Mouse (Mus musculus) lung, adult 2 months (tissue): Measurements from ENCODE around the gene Msi2. TPM values are rescaled to one million over a fixed set of nuclear protein-coding genes. Genes with fewer than 3 reads are reported as not detected.

Experiments used
- DNase-seq: peaks from one replicate; pipeline ENCODE4 v3.0.0; 2022
- H3K4me1 ChIP-seq: fragments of 200-500 bp; 2 replicates; pipeline ENCODE4 v1.6.1; 2011; ENCODE audit warnings: low read length; ENCODE audit not compliant: control insufficient read depth, insufficient read depth
- H3K4me3 ChIP-seq: fragments of 200-500 bp; replicated peaks from 2 replicates; pipeline ENCODE3; 2011; ENCODE audit warnings: low read depth, mild to moderate bottlenecking, control low read depth, low read length; ENCODE audit errors: extremely low read depth
- CTCF ChIP-seq: fragments of 200-500 bp; IDR thresholded peaks from 2 replicates; pipeline ENCODE4 v1.5.1; 2011; ENCODE audit warnings: mild to moderate bottlenecking, low read length, control low read depth; ENCODE audit not compliant: insufficient read depth
- POLR2A ChIP-seq: fragments of 200-500 bp; IDR thresholded peaks from 2 replicates; pipeline ENCODE4 v1.6.1; 2011; ENCODE audit warnings: low read depth, mild to moderate bottlenecking, control low read depth, low read length, borderline replicate concordance; ENCODE audit errors: extremely low read depth
- WGBS: fragments of 180-500 bp; shearing (Covaris S2); methylation state at CpG from one replicate; pipeline ENCODE4 v1.1.7; 2018; 5-methylcytosine and 5-hydroxymethylcytosine counted together
- polyA plus RNA-seq: library from polyadenylated mRNA; depleted of rRNA; stranded (reverse); fragments of >200 nt; gene quantifications from 2 replicates; pipeline ENCODE4 v1.2.3, GENCODE M21; 2012

The Msi2 gene
- polyA plus RNA-seq, 1 experiment, result 29.5 TPM

DNA sequence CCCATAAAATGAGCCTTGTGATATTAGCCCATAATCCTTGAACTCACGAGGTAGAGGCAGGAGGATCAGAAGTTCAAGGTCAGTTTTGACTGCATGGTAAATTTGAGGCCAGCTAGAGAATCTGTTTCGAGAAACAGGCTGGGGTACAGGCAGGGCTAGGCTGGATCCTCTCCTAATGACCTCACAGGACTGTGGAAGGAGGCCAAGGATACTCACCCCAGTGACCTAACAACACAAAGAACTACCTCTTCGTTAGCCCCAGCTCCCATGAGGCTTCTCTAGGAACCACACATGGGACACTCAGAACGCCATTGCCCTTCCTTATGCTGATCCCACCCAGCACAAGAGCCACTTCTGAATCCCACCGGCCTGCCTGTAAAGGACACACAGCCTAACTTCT, 399.5 kb downstream of the Msi2 start:
- DNase-seq, result no peak
- WGBS, result 71% methylated on average over 5 of the region's 5 CpGs
- TF ChIP-seq POLR2A (no peak), CTCF (no peak)
- H3K4me1 ChIP-seq, result no peaks in the 10 kb centered on the region
- no peak overlapping the region for H3K4me3 ChIP-seq

DNA sequence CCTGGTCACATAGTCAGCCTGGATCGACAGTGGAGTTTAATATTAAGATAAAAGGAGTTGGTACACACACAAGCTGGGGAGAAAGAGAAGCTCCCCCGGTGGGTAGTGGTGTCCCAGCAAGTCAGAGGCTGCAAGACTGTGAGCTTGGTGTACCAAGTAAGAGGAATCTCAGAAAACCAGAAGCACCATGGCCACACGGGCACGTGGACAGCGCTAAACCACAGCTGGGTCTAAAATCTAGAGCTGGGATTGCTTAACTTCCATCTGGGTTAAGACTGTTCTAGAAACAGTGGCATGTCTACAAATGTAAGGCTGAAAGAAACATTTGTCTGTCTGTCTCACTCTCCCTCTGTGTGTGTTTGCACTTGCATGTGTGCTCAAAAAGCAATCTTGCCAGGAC, 402.9 kb downstream of the Msi2 start:
- DNase-seq, result no peak
- 75% methylated on average over 5 of the region's 5 CpGs for WGBS
- Histone ChIP-seq H3K4me3 (no peak overlapping the region), H3K4me1 (no peaks in the 10 kb centered on the region)
- TF ChIP-seq CTCF (no peak), POLR2A (no peak)

DNA sequence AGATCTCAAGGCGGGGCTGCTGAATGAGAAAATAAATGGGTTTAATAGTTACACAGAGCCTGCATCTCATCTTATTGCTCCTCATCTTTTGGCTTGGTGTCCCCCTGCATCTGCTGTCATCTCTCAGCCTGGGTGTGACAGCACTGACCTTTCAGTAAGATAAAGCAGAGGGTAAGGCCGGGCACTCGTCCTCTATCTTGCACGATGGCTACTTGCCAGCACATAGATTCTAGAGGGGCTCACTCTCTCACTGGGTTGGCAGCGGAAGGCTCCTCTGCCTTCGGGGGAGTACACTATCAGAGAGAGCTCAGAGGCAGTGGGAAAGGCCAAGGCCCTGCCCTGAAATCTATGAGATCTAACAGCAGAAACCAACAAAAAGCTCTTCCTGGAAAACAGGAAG, 403.8 kb downstream of the Msi2 start:
- WGBS, result 58% methylated on average over 6 of the region's 6 CpGs
- TF ChIP-seq POLR2A (no peak), CTCF (no peak)
- Histone ChIP-seq H3K4me3 (no peak overlapping the region), H3K4me1 (no peaks in the 10 kb centered on the region)
- no peak for DNase-seq

DNA sequence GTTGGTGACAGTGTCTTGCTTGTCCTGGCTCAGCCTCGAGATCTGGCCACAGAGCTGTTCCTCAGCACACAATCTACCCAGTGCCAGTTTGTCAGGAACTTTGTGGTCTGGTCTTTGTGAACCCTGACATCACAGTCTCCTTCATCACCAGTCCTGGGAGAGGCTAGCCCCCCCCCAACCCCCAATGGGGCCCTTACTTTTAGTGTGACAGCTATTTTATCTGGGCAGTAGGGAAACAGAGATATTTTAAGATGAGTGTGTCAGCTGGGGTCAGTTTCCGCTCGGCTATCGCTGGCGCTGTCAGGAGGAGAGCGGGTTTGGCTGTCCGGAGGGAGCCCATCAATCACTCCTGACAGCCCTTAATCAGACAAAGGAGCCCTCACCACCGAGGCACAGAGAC, 404.8 kb downstream of the Msi2 start:
- no peak for TF ChIP-seq CTCF
- TF ChIP-seq POLR2A, result no peak
- no peak for DNase-seq
- 16% methylated on average over 8 of the region's 8 CpGs for WGBS
- no peaks in the 10 kb centered on the region for H3K4me1 ChIP-seq
- no peak overlapping the region for H3K4me3 ChIP-seq

DNA sequence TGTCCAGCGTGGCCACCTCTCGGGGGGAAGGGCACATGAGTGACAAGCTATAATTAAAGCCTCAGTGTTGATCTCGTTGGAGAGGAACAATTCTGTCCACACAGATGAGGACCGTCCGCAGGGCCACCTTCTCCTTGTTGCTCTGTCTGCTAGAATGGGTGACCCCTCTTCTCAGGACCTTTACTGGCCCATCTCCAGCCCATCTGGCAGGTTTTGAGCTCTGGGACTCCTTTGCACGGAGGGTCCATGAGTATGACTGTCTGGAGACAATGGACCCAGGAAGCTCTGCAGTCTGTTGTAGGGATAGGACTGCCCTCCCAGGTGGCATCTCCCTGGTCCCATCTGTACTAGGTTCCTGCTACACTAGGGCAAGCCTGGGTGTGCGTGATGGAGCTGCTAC, 406.7 kb downstream of the Msi2 start:
- no peak for DNase-seq
- TF ChIP-seq CTCF (no peak), POLR2A (no peak)
- 82% methylated on average over 7 of the region's 7 CpGs for WGBS
- Histone ChIP-seq H3K4me3 (no peak overlapping the region), H3K4me1 (no peaks in the 10 kb centered on the region)

DNA sequence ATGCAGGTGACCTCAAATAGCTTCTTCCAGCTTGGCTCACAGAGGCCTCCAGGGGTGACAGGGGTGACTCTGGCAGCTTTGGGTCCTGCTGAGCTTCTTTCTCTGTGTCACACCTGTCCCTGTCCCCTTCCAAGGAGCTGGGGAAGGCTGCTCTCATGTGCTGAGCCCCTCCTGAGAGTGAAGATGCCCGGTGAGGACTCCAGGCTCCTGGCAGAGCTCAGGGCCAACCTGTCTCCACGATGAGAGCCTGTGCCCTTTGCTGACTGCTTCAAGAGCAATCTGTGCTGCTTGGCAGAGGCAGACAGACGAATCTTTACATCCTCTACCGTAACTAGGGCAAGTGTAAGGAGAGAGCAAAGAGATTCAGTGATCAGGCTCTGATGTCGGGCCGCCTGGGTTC, 407.5 kb downstream of the Msi2 start:
- H3K4me1 ChIP-seq, result no peaks in the 10 kb centered on the region
- WGBS, result 82% methylated on average over 6 of the region's 6 CpGs
- no peak overlapping the region for H3K4me3 ChIP-seq
- no peak for TF ChIP-seq CTCF
- DNase-seq, result no peak

DNA sequence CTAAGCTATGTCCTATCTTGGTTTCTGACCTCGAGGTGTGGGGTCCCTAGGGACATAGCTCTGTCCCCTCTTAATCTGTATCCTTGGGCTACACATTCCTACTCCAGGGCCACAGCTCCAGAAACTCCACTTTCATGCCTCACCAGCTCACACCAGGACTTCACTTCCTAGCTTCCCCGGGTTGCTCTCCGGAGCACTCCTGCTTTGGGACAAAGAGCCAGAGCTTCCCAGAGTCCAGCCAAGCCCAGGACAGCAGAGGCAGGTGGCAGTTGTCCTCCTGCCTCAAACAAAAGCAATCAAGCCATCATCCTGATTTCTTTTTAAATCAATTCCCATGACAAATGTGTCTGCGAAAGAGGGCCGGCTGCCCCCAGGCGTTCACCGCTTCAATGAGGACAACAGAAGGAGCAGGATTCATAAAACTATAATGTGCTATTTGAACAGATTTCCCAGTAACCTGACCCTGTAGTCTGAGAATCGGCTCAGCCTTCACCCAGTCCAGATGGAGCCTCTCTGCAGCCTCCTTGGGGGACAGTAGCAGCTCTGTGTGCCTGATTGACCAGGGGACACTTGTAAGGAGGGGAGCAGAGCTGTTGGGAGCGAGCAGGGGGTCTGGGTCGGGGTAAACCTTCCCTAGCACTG, 409.1 kb downstream of the Msi2 start:
- H3K4me1 ChIP-seq, result no peaks in the 10 kb centered on the region
- TF ChIP-seq POLR2A (no peak), CTCF (no peak)
- WGBS, result 77% methylated on average over 10 of the region's 10 CpGs
- DNase-seq, result no peak
- no peak overlapping the region for H3K4me3 ChIP-seq

DNA sequence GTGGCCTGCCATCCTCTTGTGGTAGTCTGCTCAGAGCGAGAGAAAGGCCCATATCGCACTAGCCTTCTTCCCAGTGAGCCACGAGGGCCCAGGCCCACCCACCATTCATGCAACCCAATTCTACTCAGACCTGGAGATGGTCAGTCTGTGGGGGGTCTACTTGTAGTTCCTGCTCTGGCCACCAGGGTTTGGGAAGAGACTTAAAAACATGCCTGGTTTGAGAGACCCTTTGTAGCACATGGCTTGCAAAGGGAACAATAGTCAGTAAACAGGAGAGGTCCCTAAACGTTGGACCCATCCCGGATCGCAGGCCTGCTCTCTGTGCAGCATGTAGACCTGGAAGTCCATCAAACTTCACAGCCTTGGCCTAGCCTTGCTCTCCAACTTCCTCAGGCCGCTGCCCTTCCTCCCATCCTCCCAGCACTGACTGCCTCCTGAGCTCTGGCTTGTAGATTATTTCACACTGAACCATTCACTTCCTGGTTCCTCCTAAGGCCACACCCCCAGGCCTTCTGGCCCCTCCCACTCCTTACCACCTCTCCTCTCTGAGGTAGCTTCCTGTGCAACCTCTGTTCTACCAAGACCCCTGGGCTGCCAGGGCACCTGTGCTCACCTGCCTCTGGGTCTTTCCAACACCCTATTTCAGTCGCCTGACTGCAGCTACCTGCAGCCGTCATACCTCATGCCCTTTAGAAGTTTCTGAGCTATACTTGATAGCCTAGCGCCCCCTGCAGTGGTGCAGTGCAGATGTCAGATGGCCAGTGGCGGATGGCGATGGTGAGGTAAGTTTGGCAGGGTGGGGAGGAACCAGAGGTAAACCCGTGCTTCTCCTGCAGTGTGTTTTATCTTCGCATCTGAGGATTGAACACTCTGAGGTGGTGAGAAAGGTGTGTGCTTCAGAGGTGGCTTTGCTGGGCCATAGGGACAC, 410.4 kb downstream of the Msi2 start:
- whole genome bisulfite sequencing, result 85% methylated on average over 14 of the region's 14 CpGs
- TF ChIP-seq CTCF, result no peak
- no peak for TF ChIP-seq POLR2A
- no peak for DNase-seq
- H3K4me1 ChIP-seq, result no peaks in the 10 kb centered on the region
- H3K4me3 ChIP-seq, result no peak overlapping the region

DNA sequence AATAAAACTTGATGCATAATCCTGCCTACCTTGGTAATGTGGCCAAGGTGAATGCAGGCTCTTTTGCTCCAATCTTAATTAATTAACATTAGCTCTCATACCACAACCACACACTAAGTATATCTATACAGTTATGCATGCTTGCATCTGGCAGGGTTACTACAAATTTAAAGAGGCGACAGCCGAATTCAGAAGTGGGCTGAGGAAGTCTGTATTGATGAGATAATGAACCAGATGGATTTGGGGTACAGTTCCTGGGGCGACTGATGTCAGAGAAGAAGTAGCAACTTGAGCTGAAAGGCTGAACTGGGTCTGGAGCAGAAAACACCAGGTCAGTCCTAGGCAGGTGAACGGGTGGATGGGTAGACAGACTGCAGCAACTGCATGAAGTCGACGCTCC, 412.6 kb downstream of the Msi2 start:
- TF ChIP-seq CTCF (no peak), POLR2A (no peak)
- no peaks in the 10 kb centered on the region for H3K4me1 ChIP-seq
- DNase-seq, result no peak
- no peak overlapping the region for H3K4me3 ChIP-seq
- 85% methylated on average over 6 of the region's 6 CpGs for WGBS

DNA sequence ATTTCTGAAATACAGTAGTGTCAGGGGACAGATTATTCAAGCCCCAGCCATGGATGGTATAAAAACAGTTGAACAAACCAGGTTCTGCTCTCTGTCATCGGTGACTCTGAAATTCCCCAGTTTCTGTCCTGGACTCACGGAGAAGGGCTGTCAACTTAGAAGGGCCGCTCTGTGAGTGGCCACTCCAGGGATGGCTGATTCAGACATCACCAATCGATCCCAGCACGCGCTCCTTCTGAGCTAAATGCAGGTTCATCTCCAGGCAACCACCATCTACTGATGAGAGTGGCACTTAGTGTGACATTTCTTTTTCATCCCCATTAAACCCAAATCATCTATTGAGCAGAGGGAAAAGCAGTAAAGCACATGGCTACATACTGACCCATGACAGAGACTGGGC, 416.7 kb downstream of the Msi2 start:
- 66% methylated on average over 6 of the region's 6 CpGs for WGBS

More for the DNA sequence above, 416.7 kb downstream of the Msi2 start:
- Histone ChIP-seq H3K4me3 (no peak overlapping the region), H3K4me1 (no peaks in the 10 kb centered on the region)
- no peak for DNase-seq
- TF ChIP-seq POLR2A (no peak), CTCF (no peak)
